Mouse (Mus musculus): ENCODE results near the gene Gm21119. TPM values are rescaled to one million over a fixed set of nuclear protein-coding genes. Genes with fewer than 3 reads are reported as not detected.
"Not testable (repeated sequence)": the region's sequence is repeated elsewhere in the genome, so short reads cannot be mapped to it uniquely, and the experiment has no call there.

The Gm21119 gene
- polyA plus RNA-seq, 1 experiment = 0.33 TPM

- DNase-seq (ENCODE audit: low read depth) = not testable (repeated sequence)
Measured at GRCm38 (mm10) chr8:20643536-20643935, 28.8 kb downstream of the Gm21119 start.

DNA sequence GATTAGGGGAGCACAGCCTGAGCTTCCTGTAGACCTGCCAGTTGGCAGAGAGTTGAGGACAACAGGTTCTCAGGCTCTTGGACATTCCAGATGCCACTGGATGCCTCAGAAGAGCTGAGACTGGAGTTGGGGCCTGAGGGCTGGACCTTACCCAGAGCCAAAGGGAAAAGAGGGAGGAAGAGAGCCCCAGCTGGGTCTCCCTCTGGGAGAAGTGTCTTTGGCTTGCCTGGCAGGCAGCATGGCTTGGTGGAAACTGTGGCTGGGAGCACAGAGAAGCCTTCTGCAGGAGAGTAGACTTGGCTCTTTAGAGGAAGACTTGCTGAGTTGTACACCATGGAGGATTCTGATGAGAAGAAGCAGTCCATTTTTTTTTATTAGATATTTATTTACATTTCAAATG, 38.3 kb downstream of the Gm21119 start:
- DNase-seq (ENCODE audit: low read depth) = not testable (repeated sequence)

GRCm38 (mm10) chr8:20678418-20678817, 63.7 kb downstream of the Gm21119 start:
- DNase-seq (ENCODE audit: low read depth) = not testable (repeated sequence)

Measured in brain, embryonic 14.5 days (tissue).